Mouse (Mus musculus): ENCODE measurements around the gene Mpped2. TPM values are rescaled to one million over a fixed set of nuclear protein-coding genes. Genes with fewer than 3 reads are reported as not detected.

Mpped2 gene
- polyA plus RNA-seq, 1 experiment from 2014 or later = 136 TPM

- Histone ChIP-seq H3K4me2 (replicated peaks) (no peak overlapping the region), H3K9me3 (no peaks in the 10 kb centered on the region), H3K27ac (peak overlapping the region; percentile 46), H3K4me3 (no peak overlapping the region), H3K4me1 (peaks cover 22% of the 10 kb centered on the region), H3K27me3 (no peaks in the 10 kb centered on the region), H3K9ac (no peak overlapping the region), H3K36me3 (no peaks in the 10 kb centered on the region)
- WGBS = 44% methylated on average over 10 of the region's 10 CpGs
- peak; percentile 65; the same call in 1 of the 2 replicates for ATAC-seq (ENCODE audit: insufficient number of reproducible peaks, insufficient read depth, low FRiP score, low TSS enrichment)
These were observed 152.0 kb downstream of the Mpped2 start for GRCm38 (mm10) chr2:106844766-106845678.

- Histone ChIP-seq H3K9me3 (no peaks in the 10 kb centered on the region), H3K4me1 (peaks cover 20% of the 10 kb centered on the region), H3K4me3 (no peak overlapping the region), H3K36me3 (no peaks in the 10 kb centered on the region), H3K9ac (no peak overlapping the region), H3K27ac (no peak overlapping the region), H3K27me3 (no peaks in the 10 kb centered on the region), H3K4me2 (replicated peaks) (no peak overlapping the region)
- no peak for ATAC-seq (ENCODE audit: insufficient number of reproducible peaks, insufficient read depth, low FRiP score, low TSS enrichment)
- 43% methylated on average over 4 of the region's 4 CpGs for WGBS
These were observed 153.4 kb downstream of the Mpped2 start for GRCm38 (mm10) chr2:106846511-106846910.

GRCm38 (mm10) chr2:106849389-106849788 is 156.3 kb downstream of the Mpped2 start:
- Histone ChIP-seq H3K4me3 (no peak overlapping the region), H3K9me3 (no peaks in the 10 kb centered on the region), H3K9ac (no peak overlapping the region), H3K4me1 (peaks cover 23% of the 10 kb centered on the region), H3K36me3 (no peaks in the 10 kb centered on the region), H3K27me3 (no peaks in the 10 kb centered on the region), H3K27ac (no peak overlapping the region), H3K4me2 (replicated peaks) (no peak overlapping the region)
- ATAC-seq (ENCODE audit: insufficient number of reproducible peaks, insufficient read depth, low FRiP score, low TSS enrichment) = no peak
- 67% methylated on average over 9 of the region's 9 CpGs for WGBS

- Histone ChIP-seq H3K27me3 (no peaks in the 10 kb centered on the region), H3K36me3 (no peaks in the 10 kb centered on the region), H3K27ac (no peak overlapping the region), H3K4me1 (peaks cover 32% of the 10 kb centered on the region), H3K9ac (no peak overlapping the region), H3K9me3 (no peaks in the 10 kb centered on the region), H3K4me3 (no peak overlapping the region), H3K4me2 (replicated peaks) (no peak overlapping the region)
- WGBS = 79% methylated on average over 8 of the region's 8 CpGs
- ATAC-seq (ENCODE audit: insufficient number of reproducible peaks, insufficient read depth, low FRiP score, low TSS enrichment) = no peak
These were observed 158.4 kb downstream of the Mpped2 start for GRCm38 (mm10) chr2:106851515-106851914.

- H3K4me2 ChIP-seq (replicated peaks) = no peak overlapping the region
- no peaks in the 10 kb centered on the region for H3K36me3 ChIP-seq
- WGBS = 69% methylated on average over 4 of the region's 4 CpGs
- H3K27me3 ChIP-seq = no peaks in the 10 kb centered on the region
- H3K9me3 ChIP-seq = no peaks in the 10 kb centered on the region
- H3K9ac ChIP-seq = no peak overlapping the region
- no peak for ATAC-seq (ENCODE audit: insufficient number of reproducible peaks, insufficient read depth, low FRiP score, low TSS enrichment)
- H3K4me3 ChIP-seq = no peak overlapping the region
- H3K4me1 ChIP-seq = peaks cover 48% of the 10 kb centered on the region
- H3K27ac ChIP-seq = no peak overlapping the region; the same call in 1 of the 2 replicates
These were observed 161.1 kb downstream of the Mpped2 start for GRCm38 (mm10) chr2:106854213-106854612.

- ATAC-seq (ENCODE audit: insufficient number of reproducible peaks, insufficient read depth, low FRiP score, low TSS enrichment) = no peak
- no peaks in the 10 kb centered on the region for H3K36me3 ChIP-seq
- no peaks in the 10 kb centered on the region for H3K27me3 ChIP-seq
- H3K9ac ChIP-seq = no peak overlapping the region
- no peaks in the 10 kb centered on the region for H3K9me3 ChIP-seq
- no peak overlapping the region; the same call in 1 of the 2 replicates for H3K27ac ChIP-seq
- H3K4me1 ChIP-seq = peaks cover 48% of the 10 kb centered on the region
- WGBS = 41% methylated on average over 8 of the region's 8 CpGs
- H3K4me2 ChIP-seq (replicated peaks) = no peak overlapping the region
- no peak overlapping the region for H3K4me3 ChIP-seq
These were observed 161.7 kb downstream of the Mpped2 start for GRCm38 (mm10) chr2:106854758-106855157.

- Histone ChIP-seq H3K36me3 (no peaks in the 10 kb centered on the region), H3K4me2 (replicated peaks) (no peak overlapping the region), H3K9ac (no peak overlapping the region), H3K9me3 (no peaks in the 10 kb centered on the region), H3K27me3 (no peaks in the 10 kb centered on the region), H3K27ac (no peak overlapping the region), H3K4me1 (peaks cover 48% of the 10 kb centered on the region), H3K4me3 (no peak overlapping the region)
- ATAC-seq (ENCODE audit: insufficient number of reproducible peaks, insufficient read depth, low FRiP score, low TSS enrichment) = no peak
- WGBS = 67% methylated on average over 13 of the region's 13 CpGs
These were observed 162.1 kb downstream of the Mpped2 start for GRCm38 (mm10) chr2:106855184-106855583.

GRCm38 (mm10) chr2:106855623-106856350 is 162.7 kb downstream of the Mpped2 start:
- no peaks in the 10 kb centered on the region for H3K27me3 ChIP-seq
- no peak for ATAC-seq (ENCODE audit: insufficient number of reproducible peaks, insufficient read depth, low FRiP score, low TSS enrichment)
- H3K9me3 ChIP-seq = no peaks in the 10 kb centered on the region
- H3K4me1 ChIP-seq = peaks cover 48% of the 10 kb centered on the region
- no peak overlapping the region for H3K4me2 ChIP-seq (replicated peaks)
- H3K27ac ChIP-seq = peak overlapping the region; percentile 76
- no peaks in the 10 kb centered on the region for H3K36me3 ChIP-seq
- WGBS = 38% methylated on average over 12 of the region's 12 CpGs
- no peak overlapping the region for H3K9ac ChIP-seq
- no peak overlapping the region for H3K4me3 ChIP-seq

GRCm38 (mm10) chr2:106856361-106856961 is 163.4 kb downstream of the Mpped2 start:
- Histone ChIP-seq H3K9ac (no peak overlapping the region), H3K4me3 (no peak overlapping the region), H3K4me1 (peaks cover 48% of the 10 kb centered on the region), H3K9me3 (no peaks in the 10 kb centered on the region), H3K4me2 (replicated peaks) (no peak overlapping the region), H3K27me3 (no peaks in the 10 kb centered on the region), H3K36me3 (no peaks in the 10 kb centered on the region), H3K27ac (peak overlapping the region; percentile 76)
- peak; percentile 73 for ATAC-seq (ENCODE audit: insufficient number of reproducible peaks, insufficient read depth, low FRiP score, low TSS enrichment)
- 12% methylated on average over 9 of the region's 9 CpGs for WGBS

- H3K36me3 ChIP-seq = no peaks in the 10 kb centered on the region
- no peak overlapping the region for H3K4me3 ChIP-seq
- peaks cover 48% of the 10 kb centered on the region for H3K4me1 ChIP-seq
- ATAC-seq (ENCODE audit: insufficient number of reproducible peaks, insufficient read depth, low FRiP score, low TSS enrichment) = no peak
- no peak overlapping the region for H3K9ac ChIP-seq
- H3K27ac ChIP-seq = 0 out of 2 replicates have a peak overlapping the region, but pooled peaks have one; percentile 55
- no peaks in the 10 kb centered on the region for H3K27me3 ChIP-seq
- no peak overlapping the region for H3K4me2 ChIP-seq (replicated peaks)
- no peaks in the 10 kb centered on the region for H3K9me3 ChIP-seq
- WGBS = 76% methylated on average over 4 of the region's 4 CpGs
These were observed 164.2 kb downstream of the Mpped2 start for GRCm38 (mm10) chr2:106857258-106857657.

GRCm38 (mm10) chr2:106857711-106858110 is 164.6 kb downstream of the Mpped2 start:
- 69% methylated on average over 4 of the region's 4 CpGs for WGBS
- H3K4me1 ChIP-seq = peaks cover 51% of the 10 kb centered on the region
- no peak overlapping the region for H3K4me2 ChIP-seq (replicated peaks)

More at GRCm38 (mm10) chr2:106857711-106858110, 164.6 kb downstream of the Mpped2 start:
- no peaks in the 10 kb centered on the region for H3K36me3 ChIP-seq
- no peak overlapping the region for H3K27ac ChIP-seq
- H3K9ac ChIP-seq = no peak overlapping the region
- no peaks in the 10 kb centered on the region for H3K27me3 ChIP-seq
- ATAC-seq (ENCODE audit: insufficient number of reproducible peaks, insufficient read depth, low FRiP score, low TSS enrichment) = no peak
- H3K9me3 ChIP-seq = no peaks in the 10 kb centered on the region
- H3K4me3 ChIP-seq = no peak overlapping the region

Measured in embryonic facial prominence, embryonic 12.5 days (tissue).